Mouse (Mus musculus) liver (tissue): Measurements from ENCODE around the gene Gm20425.

Source experiments
- DNase-seq: peaks from one replicate; pipeline ENCODE4 v3.0.0-alpha.2; 2020; ENCODE audit warnings: mixed read lengths

Gene Gm20425

DNA sequence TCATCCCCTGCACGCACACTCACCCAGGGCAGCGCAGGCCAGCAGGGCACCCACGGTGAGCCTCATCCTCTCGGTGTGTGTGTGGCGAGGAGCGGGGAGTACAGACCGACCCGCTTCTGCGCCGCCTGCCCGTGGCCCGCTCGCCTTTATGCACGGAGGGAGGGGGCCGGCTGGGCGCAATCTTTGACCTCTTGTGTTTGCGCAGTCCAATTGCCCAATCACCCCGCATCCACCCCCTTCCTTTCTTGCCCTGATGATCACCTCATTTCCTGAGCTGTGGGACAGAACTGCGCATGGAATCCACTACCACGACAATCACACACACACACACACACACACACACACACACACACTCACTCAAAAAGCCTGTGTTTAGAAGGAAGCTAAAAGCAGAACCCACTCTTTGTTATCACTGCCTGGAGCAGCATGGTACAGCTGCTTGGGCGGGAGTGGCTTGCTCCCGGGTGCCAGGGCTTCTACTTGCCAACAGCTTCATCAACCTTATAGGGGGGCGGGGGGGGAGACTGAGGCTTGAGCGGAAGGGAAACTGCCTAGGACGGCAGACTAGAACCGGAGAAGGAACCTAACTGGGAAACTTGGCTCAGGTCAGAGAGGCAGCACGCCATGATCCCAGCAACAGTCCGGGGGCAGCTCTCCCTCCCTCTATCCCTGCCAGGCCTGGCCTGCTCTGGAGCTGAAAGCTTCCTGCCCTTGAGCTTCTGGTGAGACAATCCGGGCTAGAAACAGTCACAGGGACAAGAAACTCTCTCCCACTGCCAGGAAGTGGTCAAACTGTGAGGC lies at the start of gene Gm20425, which contains the start of gene Trf:
Gene Gm20425 (minus strand): TSS at position 157 of the 801 bp plus-strand sequence.
Gene Trf (minus strand): TSS at position 294 of the 801 bp plus-strand sequence.
- DNase-seq: peak; percentile 70

DNA sequence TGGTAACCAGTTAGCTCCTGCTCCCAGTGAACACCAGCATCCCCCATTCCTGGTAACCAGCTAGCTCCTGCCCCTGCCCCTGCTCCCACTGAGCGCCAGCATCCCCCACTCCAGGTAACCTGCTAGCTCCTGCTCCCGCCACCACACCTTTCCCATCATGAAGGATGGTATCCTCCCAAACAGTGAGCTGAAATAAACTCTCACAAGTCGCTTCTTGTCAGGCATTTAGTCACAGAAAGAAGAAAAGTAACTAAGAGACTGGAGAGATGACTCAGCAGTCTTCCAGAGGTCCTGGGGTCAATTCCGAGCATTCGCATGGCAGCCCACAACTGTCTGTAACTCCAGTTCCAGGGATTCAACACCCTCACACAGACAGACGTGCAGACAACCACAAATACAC lies 46.8 kb upstream of the Gm20425 start:
- no peak for DNase-seq

DNA sequence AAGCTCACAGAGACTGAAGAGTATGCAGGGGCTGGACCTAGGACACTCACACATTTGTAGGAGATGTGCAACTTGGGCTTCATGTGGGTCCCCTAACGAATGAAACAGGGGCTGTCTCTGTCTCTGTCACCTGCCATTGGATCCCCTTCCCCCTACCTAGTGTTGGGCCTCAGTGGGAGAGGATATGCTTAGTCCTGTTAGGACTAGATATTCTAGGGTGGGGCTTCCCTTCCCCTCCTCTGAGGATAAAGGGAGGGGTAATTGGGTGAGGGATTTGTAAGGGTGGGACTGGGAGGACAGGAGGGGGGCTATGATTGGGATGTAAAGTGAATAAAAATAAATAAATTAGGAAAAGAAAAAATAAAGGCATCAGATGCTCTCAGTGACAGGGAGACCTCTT lies 45.6 kb upstream of the Gm20425 start:
- DNase-seq: peak; percentile 26

DNA sequence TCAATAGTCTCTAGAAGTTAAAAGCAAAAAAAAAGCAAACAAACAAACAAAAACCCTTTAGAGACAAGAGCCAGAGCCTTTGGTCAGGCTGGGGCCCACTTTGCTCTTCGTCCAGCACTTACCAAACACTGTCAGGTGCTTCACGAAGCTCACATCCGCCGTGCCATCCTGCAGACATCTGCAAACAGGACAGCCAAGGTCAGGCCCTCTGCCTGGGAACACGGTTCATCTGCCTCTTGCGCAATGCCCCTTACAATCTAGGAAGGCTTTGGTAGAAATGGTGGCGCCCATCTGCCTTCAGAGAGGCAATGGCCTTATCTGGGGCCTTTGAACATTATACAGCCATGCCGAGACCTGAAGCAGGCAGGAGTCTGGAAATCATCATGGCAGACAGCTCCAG lies 44.7 kb upstream of the Gm20425 start:
- peak; percentile 48 for DNase-seq

DNA sequence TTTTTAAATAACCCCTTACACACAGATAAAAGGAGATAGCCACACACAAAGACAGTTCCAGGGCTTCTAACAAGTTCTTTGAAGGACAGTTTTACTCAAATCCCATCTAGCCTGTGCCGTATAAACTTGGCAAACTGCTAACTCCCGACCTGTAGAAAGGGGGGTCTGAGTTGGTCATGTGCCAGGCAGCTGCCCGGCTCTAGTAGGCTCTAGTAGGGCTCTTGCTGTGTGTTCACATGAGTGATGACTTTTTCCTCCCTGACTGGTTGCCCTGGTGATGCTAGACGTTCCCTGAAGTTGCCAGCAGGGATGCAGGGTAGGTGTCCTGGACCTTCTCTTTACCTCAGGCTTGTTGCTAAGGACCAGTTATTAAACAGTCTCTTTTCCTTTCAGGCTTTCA lies 41.0 kb upstream of the Gm20425 start:
- no peak for DNase-seq

DNA sequence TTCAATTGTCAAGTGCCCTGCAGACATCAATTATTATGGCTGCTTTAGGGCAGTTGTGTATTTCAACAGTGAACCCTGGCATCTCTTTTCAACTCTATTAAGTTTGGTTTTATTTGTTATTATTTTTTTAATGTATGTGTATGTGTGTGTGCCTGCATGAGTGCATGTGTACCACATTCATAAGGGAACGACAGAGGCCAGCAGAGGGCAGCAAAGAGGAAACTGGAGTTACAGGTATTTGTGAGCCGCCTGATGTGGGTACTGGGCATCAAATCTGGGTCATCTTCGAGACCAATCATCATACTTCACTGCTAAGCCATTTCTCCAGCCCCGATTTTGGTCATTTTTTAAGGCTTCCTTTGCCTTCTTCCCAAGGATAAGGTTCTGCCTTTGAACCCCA lies 35.7 kb upstream of the Gm20425 start:
- peak; percentile 35 for DNase-seq

DNA sequence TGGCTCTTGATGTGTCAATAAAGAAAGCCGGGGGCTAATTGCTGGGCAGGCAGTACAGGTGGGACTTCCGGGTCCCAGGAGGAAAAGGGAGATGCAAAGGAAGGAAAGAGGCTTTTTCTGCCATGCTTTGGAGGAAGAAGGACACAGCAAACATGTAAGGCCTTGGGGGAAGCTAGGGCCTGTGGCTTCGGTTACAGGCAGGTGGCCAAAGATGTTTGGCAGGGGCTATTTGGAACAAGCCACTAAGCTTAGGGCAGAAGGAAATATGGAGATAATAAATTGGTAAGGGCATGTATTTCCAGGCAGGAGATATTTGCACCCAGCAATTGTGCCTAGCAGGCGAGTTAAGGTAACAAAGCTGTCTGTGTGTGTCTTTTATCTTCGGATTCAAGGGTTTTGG lies 22.8 kb upstream of the Gm20425 start:
- no peak for DNase-seq

DNA sequence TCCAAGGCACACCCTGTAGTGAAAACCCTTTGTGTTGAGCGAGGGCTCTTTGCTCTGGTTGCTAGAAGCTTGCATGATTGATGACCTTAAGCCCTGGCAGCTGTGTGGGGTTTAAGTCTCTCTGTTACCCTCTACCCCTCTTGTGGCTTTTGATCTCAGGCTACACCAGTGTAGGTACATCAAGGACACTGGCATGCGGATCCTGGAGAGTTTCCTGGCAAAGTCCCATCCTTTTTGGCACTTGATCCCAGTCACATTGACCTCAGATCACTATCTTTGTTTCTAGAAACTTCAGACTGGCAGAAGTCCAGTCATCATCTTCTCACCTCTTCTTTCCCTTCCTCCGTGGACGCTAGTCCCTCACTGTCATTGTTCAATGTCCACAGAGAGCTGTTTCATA lies 18.5 kb upstream of the Gm20425 start:
- no peak for DNase-seq

DNA sequence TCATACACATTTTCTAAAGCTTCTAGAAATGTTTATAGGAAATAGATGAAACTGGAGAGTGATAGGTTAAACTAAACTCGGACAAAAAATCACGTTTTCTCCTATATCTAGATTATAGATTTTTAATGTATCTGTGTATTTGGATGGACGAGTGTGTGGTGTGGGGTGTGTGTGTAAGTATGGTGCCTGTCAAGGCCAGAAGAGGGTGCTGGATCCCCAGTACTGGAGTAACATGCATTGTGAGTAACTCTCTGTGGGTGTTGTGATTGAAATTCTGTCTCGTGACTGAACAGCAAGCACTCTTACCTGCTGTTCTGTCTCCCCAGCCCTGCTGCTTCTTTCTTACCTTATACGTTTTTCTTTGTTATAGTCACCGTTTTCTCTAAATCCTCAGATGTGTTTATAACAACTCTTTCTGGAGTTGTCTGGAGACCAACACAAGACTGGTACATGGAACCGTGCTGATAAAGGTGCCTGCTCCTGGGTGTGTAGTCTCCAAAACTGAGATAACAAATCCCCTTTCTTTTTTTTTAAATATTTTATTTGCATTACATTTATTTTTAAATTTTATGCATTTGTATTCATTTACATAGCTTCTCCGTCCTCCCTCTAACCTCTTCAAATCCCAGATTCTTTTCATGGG lies 16.5 kb upstream of the Gm20425 start:
- DNase-seq: no peak

DNA sequence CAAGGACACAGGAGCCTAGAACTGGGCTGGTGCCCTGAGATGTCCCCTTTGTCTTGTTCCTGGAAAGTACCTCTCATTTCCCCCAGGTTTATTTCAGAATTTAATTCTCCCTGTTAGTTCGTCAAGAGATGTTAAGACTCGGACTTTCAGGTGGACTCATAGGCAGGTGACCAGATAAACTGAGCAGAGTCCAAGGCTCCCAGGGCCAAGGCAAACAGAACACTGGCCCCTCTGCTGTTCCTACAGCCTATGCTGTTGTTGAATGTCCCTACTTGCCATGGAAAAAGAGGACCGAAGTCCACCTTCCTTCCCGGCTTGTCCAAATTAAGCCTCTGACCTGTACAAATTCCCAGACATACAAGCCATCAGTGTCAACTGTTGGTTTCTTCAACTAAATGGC lies 13.5 kb upstream of the Gm20425 start:
- peak; percentile 28 for DNase-seq

DNA sequence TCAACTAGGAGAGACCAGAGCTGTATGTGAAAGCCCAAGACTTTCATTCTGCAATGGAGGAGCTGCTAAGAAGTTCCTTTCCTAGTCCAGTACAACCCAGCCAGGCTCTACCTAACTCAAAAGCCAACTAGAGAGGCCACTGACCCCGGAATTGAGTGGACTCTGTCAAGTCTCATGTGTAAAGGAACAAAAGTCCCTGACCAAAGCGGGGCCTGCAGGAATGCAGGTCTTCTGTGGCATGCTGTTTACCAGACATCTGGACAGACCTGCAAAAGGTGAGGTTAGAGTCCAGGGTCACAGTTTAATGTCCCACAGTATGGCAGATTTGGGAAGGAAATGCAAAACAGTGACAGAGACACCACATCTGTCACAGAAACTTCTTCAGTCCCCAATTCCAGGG lies 11.1 kb upstream of the Gm20425 start:
- DNase-seq: no peak

DNA sequence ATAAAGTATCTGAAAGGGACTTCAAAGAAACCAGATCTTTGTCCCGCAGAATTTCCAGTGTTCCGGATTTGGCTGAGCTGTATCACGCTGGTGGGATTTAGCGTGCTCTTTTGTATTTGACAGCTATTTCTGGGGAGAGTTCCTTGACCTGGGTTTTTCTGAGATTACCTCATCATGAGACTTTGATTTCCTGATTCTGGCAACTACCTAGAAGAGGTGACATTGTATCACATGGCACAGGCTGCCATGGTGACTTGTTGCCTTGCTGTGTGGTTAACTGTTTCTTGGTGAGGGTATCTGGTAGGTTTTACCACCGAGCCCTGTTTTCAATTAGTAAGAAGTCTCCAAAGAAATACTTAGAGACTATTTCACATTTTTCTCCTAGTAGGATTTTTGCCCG lies 9.4 kb upstream of the Gm20425 start:
- no peak for DNase-seq

DNA sequence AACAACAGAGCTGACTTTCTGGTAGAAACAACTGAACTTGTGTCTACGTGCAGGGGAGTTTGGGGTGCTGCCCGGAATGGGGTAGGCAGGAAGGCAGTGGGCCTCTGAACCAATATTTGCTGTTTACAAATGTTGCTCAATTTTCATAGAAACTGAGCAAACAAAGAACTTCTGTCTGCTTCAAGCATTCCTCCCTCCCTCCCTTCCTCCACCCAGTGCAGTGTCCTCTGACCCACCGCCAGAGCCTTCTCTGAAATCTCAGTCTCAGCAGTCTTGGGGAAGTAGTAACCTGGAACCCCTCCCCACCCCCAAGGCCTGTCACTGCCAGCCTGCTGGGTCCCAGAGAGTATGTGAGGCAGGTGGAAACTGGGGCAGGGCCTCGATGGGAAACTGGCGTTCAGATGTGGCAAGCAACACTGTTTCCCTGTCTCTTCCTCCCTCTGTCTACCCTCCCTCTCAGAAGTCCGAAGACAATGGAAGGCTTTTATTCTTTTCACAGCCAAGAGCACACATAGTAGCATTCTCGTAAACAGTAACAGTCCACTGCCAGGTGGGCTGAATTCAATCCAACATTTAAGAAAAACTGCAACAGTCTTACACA lies 4.6 kb upstream of the Gm20425 start:
- DNase-seq: no peak

DNA sequence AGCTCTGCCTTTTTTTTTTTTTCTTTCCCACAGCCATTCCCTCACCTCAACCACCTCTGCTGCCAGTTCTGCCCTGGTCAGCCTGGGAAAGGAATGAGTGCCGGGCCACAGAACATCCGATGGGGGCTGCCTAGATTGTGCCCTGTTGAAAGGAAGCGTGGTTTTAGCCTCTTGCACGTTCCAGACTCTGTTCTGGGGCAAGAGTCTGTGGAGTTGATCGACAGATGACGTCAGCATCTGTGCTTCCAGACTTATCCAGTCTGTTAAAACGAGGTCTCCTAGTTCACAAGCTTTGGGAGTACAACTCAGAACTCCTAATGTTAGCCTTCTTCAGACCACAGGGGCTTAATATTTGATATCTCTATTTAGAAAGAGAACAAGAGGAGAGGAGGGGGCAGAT lies 4.0 kb upstream of the Gm20425 start:
- DNase-seq: no peak

DNA sequence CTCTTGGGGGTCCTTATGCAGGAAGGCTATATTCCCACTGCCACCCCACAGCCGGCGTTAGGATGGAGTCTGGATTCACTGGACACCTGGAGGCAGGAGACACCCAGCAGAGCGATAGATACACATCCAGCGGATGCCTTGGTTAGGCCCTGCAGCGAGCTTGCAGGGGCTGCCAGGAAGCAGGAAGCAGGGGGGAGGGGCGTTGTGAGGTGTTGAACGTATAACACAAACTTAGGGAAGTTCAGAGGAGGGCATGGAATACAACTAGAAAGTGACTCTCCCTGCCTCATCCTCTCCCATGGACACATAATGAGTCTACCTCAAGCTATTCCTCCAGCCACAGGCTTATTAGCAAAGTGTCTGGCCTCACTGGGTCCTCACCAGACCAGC lies 2.9 kb upstream of the Gm20425 start:
- peak; percentile 43 for DNase-seq

DNA sequence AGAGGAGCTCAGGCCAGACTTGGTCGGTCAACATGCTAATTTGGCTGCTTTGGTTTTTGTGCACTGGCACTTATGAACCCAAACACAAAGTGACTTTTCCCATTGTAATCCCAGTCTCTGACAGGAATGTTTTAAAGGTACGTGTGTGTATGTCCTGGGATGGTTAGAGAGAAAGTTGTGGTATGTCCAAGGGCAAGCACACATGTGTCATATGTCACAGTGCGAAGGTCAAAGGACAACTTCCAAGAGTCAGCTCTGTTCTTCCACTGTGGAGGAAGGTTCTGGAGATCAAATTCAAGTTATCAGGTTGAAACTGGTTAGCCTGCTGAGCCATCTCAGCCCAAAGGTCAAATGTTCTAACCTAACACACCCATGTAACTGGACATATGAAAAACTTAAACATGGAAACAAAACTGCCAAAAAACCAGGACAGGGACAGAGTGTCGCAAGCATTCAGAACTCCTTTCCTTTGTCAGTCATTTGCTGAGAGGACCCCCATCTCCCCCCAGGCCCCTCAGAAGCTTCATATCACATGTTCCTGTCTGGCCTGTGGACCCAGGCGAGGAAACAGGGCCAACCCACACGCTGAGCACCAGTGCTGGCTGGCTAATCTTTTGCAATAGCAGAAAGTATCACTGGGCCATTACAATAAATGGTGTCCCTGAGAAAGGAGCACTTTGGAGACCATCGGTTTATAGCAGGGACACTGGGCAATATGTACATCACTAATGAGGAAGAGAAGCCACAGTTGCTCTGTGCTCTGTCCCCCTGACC lies 2.3 kb upstream of the Gm20425 start:
- no peak for DNase-seq

DNA sequence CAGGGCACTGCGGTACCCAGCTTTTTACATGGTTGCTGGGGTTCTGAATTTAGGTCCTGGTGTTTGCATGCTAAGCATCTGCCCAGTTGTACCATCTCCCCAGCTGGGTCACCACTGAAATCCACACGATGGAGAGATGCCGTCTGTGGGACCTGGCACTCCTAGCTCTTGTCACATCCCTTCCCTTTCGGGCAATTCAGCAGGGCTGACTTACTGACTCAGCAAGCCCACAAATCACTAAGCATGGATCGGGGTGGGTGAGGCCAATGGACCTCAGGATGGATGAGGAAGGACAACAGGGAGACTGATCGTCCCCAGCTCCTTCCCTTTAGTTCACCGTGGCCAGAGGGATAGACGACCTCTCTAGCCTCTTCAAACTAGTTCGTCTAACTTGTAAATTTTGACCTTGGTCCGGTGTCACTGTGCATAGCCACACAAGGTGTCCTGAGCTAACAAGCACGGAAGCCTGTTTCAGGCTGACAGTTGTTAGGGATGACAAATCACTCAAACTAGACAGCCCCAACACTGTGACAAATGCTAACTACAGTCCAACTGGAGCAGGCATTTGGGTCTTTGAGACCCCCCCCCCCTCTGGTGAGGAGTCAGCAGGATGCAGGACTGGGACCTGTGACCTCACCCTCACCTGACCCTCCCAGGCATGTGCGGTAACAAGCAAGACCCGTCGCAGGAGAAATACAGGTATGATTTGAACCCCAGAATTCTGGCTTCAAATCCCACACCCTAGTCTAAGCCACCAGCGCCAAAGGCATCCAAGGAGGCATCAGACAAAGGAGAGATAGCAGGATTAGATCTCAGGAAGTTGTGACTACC lies 855 bp downstream of the Gm20425 start:
- no peak for DNase-seq

DNA sequence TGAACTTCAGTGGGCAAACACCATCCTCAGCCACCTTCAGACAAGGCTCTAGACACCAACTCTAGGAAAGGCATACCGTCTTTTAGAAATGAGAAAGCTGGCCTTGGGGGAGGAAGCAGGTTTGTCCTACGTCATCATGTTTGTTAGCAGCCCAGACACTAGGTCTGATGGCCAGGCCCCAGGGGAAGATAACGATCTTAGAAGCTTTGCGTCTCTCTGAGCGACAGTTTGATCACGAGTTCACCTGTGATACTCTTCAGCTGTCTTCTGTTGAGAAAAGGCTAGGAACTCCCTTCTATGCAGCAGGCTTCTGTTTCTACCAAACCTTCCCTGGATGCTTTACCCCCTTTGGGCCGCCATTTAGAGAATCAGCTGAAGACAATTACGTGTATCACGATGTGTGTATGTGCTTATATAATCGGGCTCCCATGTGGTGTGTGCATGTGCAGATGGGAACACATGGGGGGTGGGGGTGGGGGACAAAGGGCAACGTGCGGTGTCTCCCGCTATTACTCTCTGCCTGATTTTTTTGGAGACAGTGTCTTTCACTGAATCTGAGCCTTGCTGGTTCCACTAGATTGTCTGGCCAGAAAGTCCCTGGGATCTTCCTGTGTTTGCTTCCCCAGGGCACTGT lies 1.6 kb downstream of the Gm20425 start:
- no peak for DNase-seq

DNA sequence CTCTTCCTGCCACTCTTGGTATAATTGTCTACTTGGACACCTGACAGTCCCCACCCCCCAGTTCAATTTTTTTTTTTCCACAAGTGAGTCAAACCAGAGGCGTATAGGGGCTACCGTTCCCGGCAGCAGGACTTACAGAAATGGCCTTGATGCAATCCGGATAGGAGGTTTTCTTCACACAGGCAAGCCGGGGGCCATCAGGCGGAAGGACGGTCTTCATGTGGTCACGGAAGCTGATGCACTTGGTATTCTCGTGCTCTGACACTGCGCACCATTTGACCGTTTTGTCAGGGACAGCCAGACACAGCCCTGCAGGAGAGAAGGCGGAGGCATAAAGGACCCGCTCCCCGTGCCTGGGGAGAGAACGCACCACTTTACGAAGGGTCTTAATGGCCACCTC lies 2.3 kb downstream of the Gm20425 start:
- no peak for DNase-seq

DNA sequence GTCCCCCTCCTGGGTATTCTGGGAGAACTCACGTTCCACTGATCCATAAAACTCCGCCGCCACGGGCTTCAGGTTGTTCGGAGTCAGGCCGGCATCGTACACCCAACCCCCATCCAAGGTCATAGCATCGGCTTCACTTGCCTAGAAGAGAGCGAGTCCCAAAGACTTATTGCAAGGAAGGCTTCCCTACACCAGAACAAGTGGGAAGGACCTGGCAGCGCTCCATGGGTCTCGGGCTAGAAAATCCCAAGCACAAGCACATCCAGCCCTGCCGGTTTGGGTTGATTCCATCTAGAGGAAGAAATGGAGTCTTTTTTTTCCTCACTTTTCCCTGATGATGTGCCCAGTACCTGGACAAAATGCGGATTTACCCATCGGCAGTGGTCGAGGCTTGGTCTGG lies 3.3 kb downstream of the Gm20425 start:
- no peak for DNase-seq

DNA sequence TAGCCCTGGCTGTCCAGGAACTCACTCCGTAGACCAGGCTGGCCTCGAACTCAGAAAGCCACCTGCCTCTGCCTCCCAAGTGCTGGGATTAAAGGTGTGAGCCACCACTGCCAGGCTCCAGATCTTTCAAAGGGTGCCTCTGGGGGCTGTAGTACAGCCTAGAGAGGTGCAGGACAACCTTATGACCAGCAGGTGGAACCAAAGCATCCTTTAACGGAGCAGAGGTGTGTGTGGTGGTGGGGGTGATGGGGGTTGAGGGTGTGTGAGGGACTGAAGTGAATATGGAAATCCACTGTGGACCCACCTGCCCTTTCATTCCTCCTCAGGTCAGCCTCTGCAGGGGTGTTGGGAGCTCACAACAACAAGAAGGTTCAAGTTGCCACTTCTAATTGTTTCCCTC lies 4.6 kb downstream of the Gm20425 start:
- DNase-seq: peak; percentile 34

DNA sequence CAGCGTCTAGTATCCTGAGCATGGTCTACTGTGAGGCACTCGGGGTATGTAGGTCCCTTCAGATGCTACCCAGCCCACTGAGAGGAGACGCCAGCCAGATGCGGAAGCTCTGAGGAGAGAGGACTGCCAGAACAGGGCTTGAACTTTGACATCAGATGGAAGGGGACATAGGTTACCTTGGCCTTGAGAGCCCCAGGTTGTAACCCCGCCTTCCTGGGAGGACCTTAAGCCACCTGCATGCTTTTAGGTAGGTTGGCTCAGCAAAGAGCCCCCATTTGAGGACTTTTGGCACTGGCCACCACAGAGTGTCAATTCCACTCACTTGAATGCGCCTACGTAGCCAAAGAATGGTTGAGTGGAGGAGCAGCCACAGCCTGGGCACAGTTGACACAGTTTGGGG lies 5.4 kb downstream of the Gm20425 start:
- DNase-seq: no peak
